Mouse (Mus musculus) midbrain, embryonic 16.5 days (tissue): Measurements from ENCODE around the gene Defb18. TPM values are rescaled to one million over a fixed set of nuclear protein-coding genes. Genes with fewer than 3 reads are reported as not detected.
"Not testable (repeated sequence)": the region's sequence is repeated elsewhere in the genome, so short reads cannot be mapped to it uniquely, and the experiment has no call there.

Experiments
- ATAC-seq: fragments of 200-750 bp; cut with Nextera tagmentation; 2 replicates; pipeline ENCODE4 v1.8.0; 2017; ENCODE audit warnings: moderate TSS enrichment
- H3K27ac ChIP-seq: fragments of 300-500 bp; sonication (generic); 2 replicates; pipeline ENCODE4 v1.5.1; 2014; ENCODE audit warnings: mild to moderate bottlenecking, low read length, mixed read lengths
- H3K27me3 ChIP-seq: fragments of 300-500 bp; sonication (generic); 2 replicates; pipeline ENCODE4 v1.6.1; 2014; ENCODE audit warnings: low read depth, low read length, mixed read lengths; ENCODE audit not compliant: control insufficient read depth, insufficient read depth
- H3K36me3 ChIP-seq: fragments of 300-500 bp; sonication (generic); 2 replicates; pipeline ENCODE4 v1.6.1; 2014; ENCODE audit warnings: mild to moderate bottlenecking, low read length, moderate library complexity, mixed read lengths; ENCODE audit not compliant: control insufficient read depth, insufficient read depth
- H3K4me1 ChIP-seq: fragments of 300-500 bp; sonication (generic); 2 replicates; pipeline ENCODE4 v1.6.1; 2014; ENCODE audit warnings: mild to moderate bottlenecking, low read length, mixed read lengths; ENCODE audit not compliant: control insufficient read depth, insufficient read depth
- H3K4me2 ChIP-seq: fragments of 300-500 bp; sonication (generic); 2 replicates; pipeline ENCODE4 v1.6.1; 2014; ENCODE audit warnings: mild to moderate bottlenecking, low read length, mixed read lengths
- H3K4me3 ChIP-seq: fragments of 300-500 bp; sonication (generic); 2 replicates; pipeline ENCODE4 v1.5.1; 2014; ENCODE audit warnings: low read depth, mild to moderate bottlenecking, low read length, moderate library complexity, mixed read lengths
- H3K9ac ChIP-seq: fragments of 300-500 bp; sonication (generic); 2 replicates; pipeline ENCODE4 v1.6.1; 2014; ENCODE audit warnings: low read depth, low read length, mixed read lengths
- H3K9me3 ChIP-seq: fragments of 300-500 bp; sonication (generic); replicated peaks from 2 replicates; pipeline ENCODE4 v1.6.1; 2014; ENCODE audit warnings: mild to moderate bottlenecking, low read length, mixed read lengths; ENCODE audit not compliant: control insufficient read depth, poor library complexity, severe bottlenecking
- WGBS: fragments of 180-500 bp; shearing (Covaris S2); extraction: QIAGEN DNeasy Blood & Tissue Kit; methylation state at CpG from one replicate; pipeline ENCODE4 v1.1.7; 2014; 5-methylcytosine and 5-hydroxymethylcytosine counted together
- polyA plus RNA-seq: library from polyadenylated mRNA; unstranded; fragments of >200 nt; fragmentation: Nextera tagmentation; extraction: Ambion mirVana; gene quantifications from 2 replicates; pipeline ENCODE4 v1.2.1, GENCODE M21; 2015

Defb18 gene
- polyA plus RNA-seq = not detected in 2 replicates

DNA sequence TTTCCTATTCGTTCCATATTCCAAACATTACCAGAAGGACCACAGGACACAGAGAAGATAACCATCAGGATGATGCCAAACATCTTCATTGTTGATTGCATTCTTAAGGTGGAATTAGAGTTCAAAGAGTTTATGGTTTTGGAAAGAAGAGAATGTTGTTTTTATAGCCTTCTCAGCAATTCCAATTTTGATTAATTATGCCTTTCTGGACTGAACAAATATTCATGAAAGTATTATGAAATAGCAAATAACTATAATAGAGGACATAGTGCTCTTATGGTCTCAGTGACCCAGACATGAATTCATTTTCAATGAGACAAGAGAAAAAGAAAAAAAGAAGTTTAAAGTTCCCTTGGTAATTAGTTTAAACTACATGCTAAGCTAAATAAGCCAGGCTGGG lies at the start of gene Defb18:
Gene Defb18 (minus strand): TSS at position 101 of the 400 bp plus-strand sequence.
- Histone ChIP-seq H3K4me1 (no peaks in the 10 kb centered on the region), H3K36me3 (no peaks in the 10 kb centered on the region), H3K9ac (no peak within 1 kb of the TSS), H3K4me3 (no peak within 1 kb of the TSS), H3K27ac (no peak within 1 kb of the TSS), H3K9me3 (no peaks in the 10 kb centered on the region), H3K4me2 (no peak within 1 kb of the TSS), H3K27me3 (no peaks in the 10 kb centered on the region)
- ATAC-seq = no peak
- WGBS = 81% methylated on average over 1 of the region's 1 CpGs

DNA sequence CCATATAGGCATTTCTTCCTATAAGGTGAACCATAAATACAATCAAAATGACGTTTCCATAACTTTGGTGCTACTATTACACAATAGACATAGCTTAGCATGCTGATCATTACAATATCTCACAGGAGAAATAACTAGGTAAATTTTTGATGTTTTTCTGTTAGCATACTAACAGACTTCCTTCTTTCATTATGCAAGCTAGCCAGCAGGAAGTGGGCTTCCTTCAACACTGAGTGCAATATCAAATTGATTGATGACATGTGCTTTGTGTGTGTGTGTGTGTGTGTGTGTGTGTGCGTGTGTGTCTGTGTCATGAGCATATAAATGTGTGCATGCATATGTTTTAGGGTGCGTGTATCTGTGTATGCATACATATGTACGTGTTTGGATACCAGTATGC lies 33.9 kb upstream of the Defb18 start:
- no peak overlapping the region for H3K4me3 ChIP-seq
- no peak overlapping the region for H3K9ac ChIP-seq
- no peaks in the 10 kb centered on the region for H3K36me3 ChIP-seq
- H3K4me2 ChIP-seq = no peak overlapping the region
- 91% methylated on average over 4 of the region's 4 CpGs for WGBS
- no peak overlapping the region for H3K27ac ChIP-seq
- H3K9me3 ChIP-seq = no peaks in the 10 kb centered on the region
- no peaks in the 10 kb centered on the region for H3K27me3 ChIP-seq
- no peaks in the 10 kb centered on the region for H3K4me1 ChIP-seq
- ATAC-seq = no peak

DNA sequence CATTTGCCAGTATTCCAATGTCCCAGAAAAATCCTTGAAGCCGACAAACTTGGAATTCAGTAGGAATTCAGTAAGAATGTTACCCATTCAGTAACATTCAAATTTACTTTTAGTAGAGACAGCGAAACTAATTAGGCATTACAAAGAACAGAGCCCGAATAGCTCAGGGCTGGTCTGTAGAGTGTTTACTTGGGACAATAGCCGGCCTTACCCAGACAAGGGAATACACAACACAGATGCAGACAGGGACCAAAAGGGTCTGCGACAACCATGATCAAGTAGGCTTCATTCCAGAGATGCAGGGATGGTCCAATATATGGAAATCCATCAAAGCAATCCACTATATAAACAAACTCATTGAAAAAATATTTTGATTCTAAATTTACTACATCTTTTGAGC lies 31.6 kb upstream of the Defb18 start:
- Histone ChIP-seq H3K27ac (no peak overlapping the region), H3K4me3 (no peak overlapping the region), H3K27me3 (no peaks in the 10 kb centered on the region), H3K4me1 (no peaks in the 10 kb centered on the region), H3K9ac (no peak overlapping the region), H3K9me3 (no peaks in the 10 kb centered on the region), H3K36me3 (no peaks in the 10 kb centered on the region), H3K4me2 (no peak overlapping the region)
- ATAC-seq = no peak
- WGBS = 48% methylated on average over 5 of the region's 5 CpGs

DNA sequence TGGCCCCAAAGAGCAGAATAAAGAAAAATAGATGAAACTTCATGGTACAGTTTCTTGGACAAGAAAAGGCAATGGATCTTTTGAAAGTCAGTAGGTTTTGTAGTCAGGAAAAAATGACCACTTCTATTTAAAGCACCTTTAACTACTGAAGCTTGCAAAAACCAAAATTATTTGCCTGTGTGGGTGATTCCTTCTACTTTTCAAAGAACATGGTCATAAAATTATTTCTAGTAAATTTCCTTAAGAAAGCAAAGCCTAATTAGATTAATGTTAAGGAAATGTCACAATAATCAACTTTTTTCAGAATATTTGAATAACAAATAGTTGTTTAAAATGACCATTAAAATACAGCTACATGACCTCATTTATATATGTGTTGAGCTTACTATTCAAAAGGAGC lies 27.8 kb upstream of the Defb18 start, which contains the start of gene Defb41:
Gene Defb41 (minus strand): TSS at position 101 of the 400 bp plus-strand sequence.
- no peak within 1 kb of the TSS for H3K4me2 ChIP-seq
- no peak within 1 kb of the TSS for H3K9ac ChIP-seq
- H3K27ac ChIP-seq = no peak within 1 kb of the TSS
- no peaks in the 10 kb centered on the region for H3K36me3 ChIP-seq
- no peak for ATAC-seq
- no peaks in the 10 kb centered on the region for H3K9me3 ChIP-seq
- no peak within 1 kb of the TSS for H3K4me3 ChIP-seq
- no peaks in the 10 kb centered on the region for H3K27me3 ChIP-seq
- no peaks in the 10 kb centered on the region for H3K4me1 ChIP-seq

DNA sequence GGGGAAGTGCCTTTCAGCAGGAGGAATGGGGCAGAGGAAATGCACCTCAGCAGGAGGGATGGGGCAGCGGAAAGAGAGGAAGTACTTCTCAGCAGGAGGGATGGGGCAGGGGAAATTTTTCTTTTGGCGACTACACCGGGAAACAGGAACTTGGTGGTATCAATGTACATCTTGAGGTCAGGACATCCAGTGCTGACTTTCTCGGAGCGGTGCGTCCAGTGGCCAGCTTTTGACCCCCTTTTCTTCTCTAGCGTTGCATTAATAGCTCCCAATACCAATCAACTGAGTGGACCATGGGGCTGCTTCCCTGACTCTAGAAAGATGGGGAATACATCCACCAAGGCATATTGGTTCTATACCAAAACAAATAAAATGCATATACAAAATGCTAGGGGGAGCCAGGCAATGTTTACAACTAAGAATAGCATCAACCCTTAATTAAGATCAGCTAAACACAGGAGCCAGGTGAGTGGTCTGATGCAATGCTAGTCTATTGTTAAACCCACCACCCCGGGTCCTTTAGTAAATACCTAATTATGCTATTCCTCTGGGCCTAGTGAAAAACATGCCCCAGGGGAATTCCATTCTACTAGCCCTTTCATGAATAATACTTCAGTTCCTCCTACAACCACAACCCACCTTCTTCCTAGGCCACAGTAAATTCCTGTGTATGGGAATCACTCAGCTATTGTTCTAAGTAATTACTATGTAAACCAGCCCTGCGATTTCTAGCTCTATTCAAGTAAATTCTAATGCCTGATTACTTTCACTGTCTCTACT lies 8.7 kb upstream of the Defb18 start:
- ATAC-seq, H3K4me1 ChIP-seq, H3K36me3 ChIP-seq, H3K9ac ChIP-seq, H3K27me3 ChIP-seq, H3K4me3 ChIP-seq, H3K9me3 ChIP-seq, H3K27ac ChIP-seq, H3K4me2 ChIP-seq: not testable (repeated sequence)
- 91% methylated on average over 9 of the region's 9 CpGs for WGBS

DNA sequence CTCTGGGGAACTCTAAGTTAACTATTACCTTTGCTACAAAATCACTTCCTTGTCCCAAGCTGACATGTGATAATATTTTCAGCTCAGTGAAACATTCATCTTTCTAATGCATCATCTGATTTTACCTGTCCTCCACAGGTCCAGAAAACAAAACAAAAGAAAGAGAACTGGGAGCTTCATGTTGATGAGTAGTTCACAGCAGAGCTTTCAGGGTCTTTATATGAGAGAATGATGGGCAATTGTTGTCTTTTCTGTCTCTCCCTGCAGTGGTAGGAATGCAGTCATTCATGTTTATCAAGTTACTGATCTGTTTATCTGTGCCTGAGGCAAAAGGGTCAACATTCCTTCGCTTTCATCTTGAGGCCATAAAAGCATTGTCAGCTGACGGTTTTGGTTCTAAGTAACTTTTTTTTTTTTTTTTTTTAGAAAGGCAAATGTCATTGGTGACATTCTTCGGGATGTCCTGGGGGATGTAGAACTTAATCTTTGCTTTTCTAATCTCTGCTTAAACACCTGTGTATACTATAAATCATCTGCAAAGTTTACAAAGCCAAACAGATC lies 13.8 kb downstream of the Defb18 start:
- Histone ChIP-seq H3K9me3 (no peaks in the 10 kb centered on the region), H3K4me1 (no peaks in the 10 kb centered on the region), H3K4me2 (no peak overlapping the region), H3K9ac (no peak overlapping the region), H3K36me3 (no peaks in the 10 kb centered on the region), H3K27ac (no peak overlapping the region), H3K27me3 (no peaks in the 10 kb centered on the region), H3K4me3 (no peak overlapping the region)
- no peak for ATAC-seq
- WGBS = 55% methylated on average over 3 of the region's 3 CpGs

DNA sequence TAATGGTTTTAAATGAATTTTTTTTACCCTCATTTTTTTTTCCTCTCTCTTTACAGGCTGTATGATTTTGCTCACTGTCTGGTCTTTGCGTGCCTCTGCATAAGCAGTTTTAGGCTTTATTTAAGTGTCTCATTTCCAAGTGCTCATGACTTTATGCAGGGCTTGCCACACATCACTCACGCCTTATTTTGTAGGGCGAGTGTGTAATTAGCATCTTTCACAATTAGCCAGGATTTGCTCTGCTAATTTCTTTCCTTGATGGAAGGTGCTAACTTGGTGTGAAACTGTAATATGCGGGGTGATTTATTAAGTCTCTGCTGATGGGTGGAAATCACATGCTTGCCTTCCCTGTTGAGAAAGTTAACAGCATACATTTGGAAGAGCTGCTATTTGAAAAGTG lies 45.5 kb downstream of the Defb18 start:
- no peak overlapping the region for H3K9ac ChIP-seq
- H3K4me2 ChIP-seq = no peak overlapping the region
- H3K27me3 ChIP-seq = no peaks in the 10 kb centered on the region
- WGBS = 26% methylated on average over 4 of the region's 4 CpGs
- no peaks in the 10 kb centered on the region for H3K9me3 ChIP-seq
- H3K27ac ChIP-seq = no peak overlapping the region; the same call in 1 of the 2 replicates
- H3K4me1 ChIP-seq = peaks cover 6% of the 10 kb centered on the region
- H3K4me3 ChIP-seq = no peak overlapping the region
- H3K36me3 ChIP-seq = no peaks in the 10 kb centered on the region
- ATAC-seq = peak; percentile 60

DNA sequence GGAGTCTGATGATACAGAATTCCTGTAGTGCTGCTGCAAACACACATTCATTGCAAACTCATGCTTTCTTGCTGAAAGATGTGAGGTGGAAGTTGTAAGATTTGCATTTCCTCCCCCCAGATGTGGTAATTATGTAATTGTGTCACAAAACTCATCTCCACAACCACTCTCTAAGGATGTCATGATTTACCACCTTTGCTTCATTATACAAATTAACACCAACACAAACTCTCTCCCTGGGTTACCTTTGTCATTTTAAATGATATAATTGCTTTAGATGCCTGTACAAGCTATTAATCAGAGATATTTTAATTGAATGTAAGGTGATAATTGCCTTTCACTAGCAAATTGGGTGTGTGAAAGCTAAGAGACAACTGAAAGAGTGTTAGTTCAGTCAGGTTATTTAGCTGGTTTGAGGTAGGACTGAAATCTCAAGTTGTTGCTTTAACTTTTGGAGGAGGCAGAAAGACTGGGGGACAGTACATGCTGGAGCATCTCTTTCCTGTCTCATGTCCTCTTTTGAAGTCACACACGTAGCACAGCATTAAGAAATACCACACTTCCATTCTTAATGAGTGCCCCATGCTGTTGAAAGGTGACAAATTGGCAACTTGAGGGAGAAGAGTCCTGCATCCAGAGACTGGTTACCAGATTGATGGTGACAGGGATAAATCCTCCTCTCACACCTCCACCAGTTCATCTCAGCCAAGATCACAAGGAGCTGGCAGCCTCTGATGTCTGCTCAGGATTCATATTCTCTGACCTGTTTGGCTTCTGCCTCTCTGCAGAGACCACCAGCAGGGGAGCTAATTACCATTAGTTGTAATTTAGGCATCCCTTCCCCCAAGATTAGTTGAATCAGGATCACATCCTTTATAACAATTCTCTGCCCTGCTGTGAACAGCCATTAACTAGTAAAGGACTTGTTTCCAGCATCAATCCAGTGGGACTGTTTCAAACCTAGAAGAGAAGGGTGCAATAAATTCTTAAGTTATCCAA lies 46.2 kb downstream of the Defb18 start:
- Histone ChIP-seq H3K9ac (no peak overlapping the region), H3K4me2 (no peak overlapping the region), H3K4me3 (no peak overlapping the region), H3K27me3 (no peaks in the 10 kb centered on the region), H3K9me3 (no peaks in the 10 kb centered on the region), H3K36me3 (no peaks in the 10 kb centered on the region), H3K4me1 (peaks cover 6% of the 10 kb centered on the region), H3K27ac (no peak overlapping the region)
- ATAC-seq = peak; percentile 79
- 0% methylated on average over 1 of the region's 1 CpGs for WGBS
